ENCODE assay signal across 10 mouse cellular contexts in the genomic region with DNA sequence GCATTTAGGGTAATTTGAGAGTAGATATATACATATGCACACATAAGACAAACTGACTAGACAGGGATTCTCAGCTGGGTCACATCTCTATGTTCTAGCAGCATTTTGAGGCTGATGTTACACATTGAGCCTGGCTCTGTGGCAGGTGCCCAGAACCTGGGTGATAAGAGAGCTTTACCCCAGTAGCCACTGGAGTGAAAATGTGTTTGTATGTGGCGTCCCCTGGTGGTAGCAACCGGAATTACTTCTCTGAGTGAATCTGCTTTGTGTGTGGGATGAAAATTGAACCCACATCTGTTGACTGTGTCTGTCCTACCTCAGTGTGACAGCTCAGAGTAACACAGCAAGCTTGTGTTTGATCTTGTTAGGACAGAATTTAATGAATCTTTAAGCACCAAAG. TPM values are rescaled to one million over a fixed set of nuclear protein-coding genes. Genes with fewer than 3 reads are reported as not detected.
A peak's percentile ranks its signal among the peaks of the same experiment; 100 is the strongest.
DNase-seq lines count a peak whose midpoint lies in the region; ATAC-seq and TF ChIP-seq lines count a peak whose summit lies in the region.
"Not testable (repeated sequence)": the region's sequence is repeated elsewhere in the genome, so short reads cannot be mapped to it uniquely, and the experiment has no call there.
"Had no signal": no experiment of that assay in that cellular context is flagged by ENCODE, and none has a peak within 500 bp of the region (broad histone marks: within the 10 kb centered on the region; RNA-seq: fewer than 3 reads in every experiment).

No protein-coding gene starts in this region.

- TF ChIP-seq EP300 in heart, postnatal 0 days (IDR thresholded peaks at IDR 0.05; ENCODE audit: low read depth); liver, embryonic 14.5 days (IDR thresholded peaks at IDR 0.05; ENCODE audit: low read depth): not testable (repeated sequence)

- not testable (repeated sequence) for H3K36me3 ChIP-seq in E14TG2a.4 (ENCODE audit: insufficient read depth, low read length); heart, postnatal 0 days (replicated peaks; ENCODE audit: control insufficient read depth, insufficient read depth, low read length); liver, embryonic 14.5 days (replicated peaks; ENCODE audit: control insufficient read depth, insufficient read depth, low read depth)

- not testable (repeated sequence) for H3K27ac ChIP-seq in cortical plate, adult 2 months (ENCODE audit: insufficient read depth, low read length); heart, postnatal 0 days (ENCODE audit: low read depth); liver, embryonic 14.5 days

- TF ChIP-seq POLR2A in cortical plate, adult 2 months (IDR thresholded peaks at IDR 0.05; ENCODE audit: extremely low read depth, insufficient read depth, low read length) = not testable (repeated sequence)

- peak; percentile 97 for TF ChIP-seq CTCF in E14TG2a.4 (conservative IDR thresholded peaks at IDR 0.05; ENCODE audit: low read length)
- TF ChIP-seq CTCF in cortical plate, adult 2 months (IDR thresholded peaks at IDR 0.05; ENCODE audit: extremely low read depth, insufficient read depth, low read length) = peak; percentile 52
- TF ChIP-seq CTCF in heart, postnatal 0 days (IDR thresholded peaks at IDR 0.05; ENCODE audit: low read depth) = peak; percentile 59
- peak; percentile 81 for TF ChIP-seq CTCF in liver, embryonic 14.5 days (IDR thresholded peaks at IDR 0.05; ENCODE audit: low read depth)

- not testable (repeated sequence) for H3K27me3 ChIP-seq in E14TG2a.4 (ENCODE audit: insufficient read depth, low read length); heart, postnatal 0 days (ENCODE audit: control insufficient read depth, insufficient read depth, low read length); liver, embryonic 14.5 days (ENCODE audit: control insufficient read depth, insufficient read depth, low read length)

- ATAC-seq in heart, postnatal 0 days (ENCODE audit: insufficient read depth, low read depth); liver, embryonic 14.5 days (ENCODE audit: insufficient read depth): not testable (repeated sequence)

- H3K9ac ChIP-seq in heart, postnatal 0 days (replicated peaks; ENCODE audit: low read depth, low read length); liver, embryonic 14.5 days (replicated peaks): not testable (repeated sequence)

- H3K9me3 ChIP-seq in E14TG2a.4 (ENCODE audit: low read length); heart, postnatal 0 days (replicated peaks; ENCODE audit: control insufficient read depth, low read length); liver, embryonic 14.5 days (ENCODE audit: control insufficient read depth, low read length): not testable (repeated sequence)

- H3K4me1 ChIP-seq in E14TG2a.4 (replicated peaks; ENCODE audit: low read depth, low read length); cortical plate, adult 2 months (ENCODE audit: control insufficient read depth, insufficient read depth, low read length); heart, postnatal 0 days (ENCODE audit: control insufficient read depth, insufficient read depth); liver, embryonic 14.5 days (replicated peaks; ENCODE audit: control insufficient read depth in 2 of 2, insufficient read depth in 2 of 2, low read length in 1 of 2): not testable (repeated sequence)

- WGBS in heart, postnatal 0 days = 5% methylated on average over 2 of the region's 2 CpGs
- 0% methylated on average over 2 of the region's 2 CpGs for WGBS in liver, embryonic 14.5 days (ENCODE audit: insufficient replicate concordance)

- not testable (repeated sequence) for H3K4me3 ChIP-seq in E14TG2a.4 (replicated peaks; ENCODE audit: low read length); cortical plate, adult 2 months (ENCODE audit: insufficient read depth, low read length); heart, postnatal 0 days (ENCODE audit: low read depth, low read length); liver, embryonic 14.5 days (ENCODE audit: insufficient read depth in 1 of 2, low read depth in 2 of 2, low read length in 2 of 2)

- DNase-seq in adrenal gland, postnatal 36 days = peak; percentile 30 to 44
- DNase-seq in heart, postnatal 0 days (ENCODE audit: low spot score) = not testable (repeated sequence)
- peak; percentile 42 to 78 for DNase-seq in kidney, postnatal 36 days
- DNase-seq in liver, embryonic 14.5 days (ENCODE audit: low read depth in 3 of 3, low spot score in 3 of 3) = peak; percentile 11 to 20 (median 12)
- DNase-seq in neural tube, embryonic 10.5 days (ENCODE audit: extremely low spot score, low spot score) = peak; percentile 60
- peak; percentile 43 for DNase-seq in testis, postnatal 14 days (ENCODE audit: low spot score)

- not testable (repeated sequence) for H3K4me2 ChIP-seq in heart, postnatal 0 days (ENCODE audit: low read depth, low read length); liver, embryonic 14.5 days (ENCODE audit: low read depth)

RNA-seq across cellular contexts. Expression of gene Gja3, which starts 12.0 kb away (rescaled TPM):
- total RNA-seq in adrenal gland, postnatal 36 days (2021) = not detected
- 0.06 and 0.09 TPM in 2 replicates for polyA plus RNA-seq in cortical plate, adult 2 months (2012; rRNA removed)
- total RNA-seq in heart, postnatal 0 days (2014; rRNA removed; ENCODE audit: low replicate concordance) = 33.1 and 40.7 TPM in 2 replicates
- 53.6 and 61.0 TPM in 2 replicates for polyA plus RNA-seq in heart, postnatal 0 days (2015; fragmentation: Nextera tagmentation; extraction: Ambion mirVana)
- not detected in 2 replicates for polyA plus RNA-seq in liver, embryonic 14.5 days (2012; rRNA removed)
- polyA plus RNA-seq in liver, embryonic 14.5 days (2014; fragmentation: Nextera tagmentation; extraction: Ambion mirVana) = not detected in 2 replicates
- polyA plus RNA-seq: large intestine, adult 2 months had no signal

RNA-seq across cellular contexts. Expression of gene Gjb2, which starts 34.6 kb away (rescaled TPM):
- 10 to 100 TPM in 1 of 2 experiments, 1 to 10 TPM in 1; 1.1 to 15.2 TPM for total RNA-seq in adrenal gland, postnatal 36 days (2021)
- 9.7 and 12.0 TPM in 2 replicates for polyA plus RNA-seq in cortical plate, adult 2 months (2012; rRNA removed)
- total RNA-seq in heart, postnatal 0 days (2014; rRNA removed; ENCODE audit: low replicate concordance) = 0.04 and 0.08 TPM in 2 replicates
- polyA plus RNA-seq in heart, postnatal 0 days (2015; fragmentation: Nextera tagmentation; extraction: Ambion mirVana) = 0.10 TPM in 1 of 2 replicates, not detected in the other
- polyA plus RNA-seq in liver, embryonic 14.5 days (2012; rRNA removed) = 3.3 and 4.9 TPM in 2 replicates
- 11.2 and 11.7 TPM in 2 replicates for polyA plus RNA-seq in liver, embryonic 14.5 days (2014; fragmentation: Nextera tagmentation; extraction: Ambion mirVana)

RNA-seq across cellular contexts. Expression of gene Gm4491, which starts 45.8 kb away (rescaled TPM):
- total RNA-seq in adrenal gland, postnatal 36 days (2021) = not detected
- 0.90 and 0.95 TPM in 2 replicates for polyA plus RNA-seq in cortical plate, adult 2 months (2012; rRNA removed)
- total RNA-seq in heart, postnatal 0 days (2014; rRNA removed; ENCODE audit: low replicate concordance) = not detected in 2 replicates
- polyA plus RNA-seq in heart, postnatal 0 days (2015; fragmentation: Nextera tagmentation; extraction: Ambion mirVana) = not detected in 2 replicates
- polyA plus RNA-seq in liver, embryonic 14.5 days (2012; rRNA removed) = not detected in 2 replicates
- polyA plus RNA-seq in liver, embryonic 14.5 days (2014; fragmentation: Nextera tagmentation; extraction: Ambion mirVana) = not detected in 2 replicates
- polyA plus RNA-seq: heart, embryonic 11.5 days; large intestine, adult 2 months had no signal

Comparison
In these comparisons a context has a peak if more than half of its experiments do, and no peak if none do; other contexts are left out.
1. RNA of gene Gja3, which starts 12.0 kb away (polyA plus RNA-seq): 53.6 to 61.0 TPM in heart, postnatal 0 days; 0.06 to 0.09 TPM in cortical plate, adult 2 months and not detected in liver, embryonic 14.5 days; every median in the first group is over 10 times any median in the second.
2. Peak in every context shown above with its lines, with median percentiles within 50 percentile points of each other: CTCF ChIP-seq.